Mouse (Mus musculus) forebrain, embryonic 14.5 days (tissue): ENCODE measurements around the gene Cnih2. TPM values are rescaled to one million over a fixed set of nuclear protein-coding genes. Genes with fewer than 3 reads are reported as not detected.

ENCODE experiments used
- ATAC-seq: fragments of 200-750 bp; cut with Nextera tagmentation; 2 replicates; pipeline ENCODE4 v1.8.0; 2017; ENCODE audit warnings: mild to moderate bottlenecking, moderate library complexity
- DNase-seq: peaks from one replicate; pipeline ENCODE4 v3.0.0-alpha.2; 2015; ENCODE audit warnings: low spot score
- H3K27ac ChIP-seq: fragments of 300-500 bp; sonication (generic); 2 replicates; pipeline ENCODE4 v1.5.1; 2014; ENCODE audit warnings: low read depth, mild to moderate bottlenecking, control low read depth, low read length, moderate library complexity
- H3K27me3 ChIP-seq: fragments of 300-500 bp; sonication (generic); replicated peaks from 2 replicates; pipeline ENCODE4 v1.6.1; 2014; ENCODE audit warnings: low read length, control low read depth, mixed read lengths; ENCODE audit not compliant: control insufficient read depth, insufficient read depth
- H3K36me3 ChIP-seq: fragments of 300-500 bp; sonication (generic); 2 replicates; pipeline ENCODE4 v1.6.1; 2014; ENCODE audit warnings: low read length, control low read depth; ENCODE audit not compliant: control insufficient read depth, insufficient read depth
- H3K4me1 ChIP-seq: fragments of 300-500 bp; sonication (generic); 2 replicates; pipeline ENCODE4 v1.6.1; 2014; ENCODE audit warnings: antibody characterized with exemption, low read length, control low read depth; ENCODE audit not compliant: control insufficient read depth, insufficient read depth
- H3K4me2 ChIP-seq: fragments of 300-500 bp; sonication (generic); 2 replicates; pipeline ENCODE4 v1.6.1; 2014; ENCODE audit warnings: mild to moderate bottlenecking, control low read depth, low read length
- H3K4me3 ChIP-seq: fragments of 300-500 bp; sonication (generic); 2 replicates; pipeline ENCODE4 v1.5.1; 2014; ENCODE audit warnings: low read depth, low read length, control low read depth
- H3K9ac ChIP-seq: fragments of 300-500 bp; sonication (generic); 2 replicates; pipeline ENCODE4 v1.6.1; 2014; ENCODE audit warnings: mild to moderate bottlenecking, low read length, control low read depth, moderate library complexity
- H3K9me3 ChIP-seq: fragments of 300-500 bp; sonication (generic); replicated peaks from 2 replicates; pipeline ENCODE4 v1.6.1; 2016; ENCODE audit warnings: low read length, control low read depth, mixed read lengths; ENCODE audit not compliant: control insufficient read depth
- WGBS: fragments of 180-500 bp; shearing (Covaris S2); extraction: QIAGEN DNeasy Blood & Tissue Kit; methylation state at CpG from one replicate; pipeline ENCODE4 v1.1.7; 2014; 5-methylcytosine and 5-hydroxymethylcytosine counted together
- polyA plus RNA-seq: library from polyadenylated mRNA; unstranded; fragments of >200 nt; fragmentation: Nextera tagmentation; extraction: Ambion mirVana; gene quantifications from 2 replicates; pipeline ENCODE4 v1.2.1, GENCODE M21; 2014

Gene Cnih2
- polyA plus RNA-seq, 1 experiment from 2014 or later, result 370 TPM

GRCm38 (mm10) chr19:5057876-5058775, 40.2 kb downstream of the Cnih2 start:
- H3K27me3 ChIP-seq, result peaks cover 6% of the 10 kb centered on the region; the same call in 1 of the 2 replicates
- no peak overlapping the region for H3K4me3 ChIP-seq
- no peak overlapping the region for H3K9ac ChIP-seq
- 28% methylated on average over 16 of the region's 16 CpGs for WGBS
- no peaks in the 10 kb centered on the region for H3K9me3 ChIP-seq
- ATAC-seq (no peak), DNase-seq (no peak)
- peaks cover 6% of the 10 kb centered on the region; the same call in 1 of the 2 replicates for H3K4me1 ChIP-seq
- no peak overlapping the region for H3K4me2 ChIP-seq
- no peak overlapping the region for H3K27ac ChIP-seq
- H3K36me3 ChIP-seq, result no peaks in the 10 kb centered on the region

DNA sequence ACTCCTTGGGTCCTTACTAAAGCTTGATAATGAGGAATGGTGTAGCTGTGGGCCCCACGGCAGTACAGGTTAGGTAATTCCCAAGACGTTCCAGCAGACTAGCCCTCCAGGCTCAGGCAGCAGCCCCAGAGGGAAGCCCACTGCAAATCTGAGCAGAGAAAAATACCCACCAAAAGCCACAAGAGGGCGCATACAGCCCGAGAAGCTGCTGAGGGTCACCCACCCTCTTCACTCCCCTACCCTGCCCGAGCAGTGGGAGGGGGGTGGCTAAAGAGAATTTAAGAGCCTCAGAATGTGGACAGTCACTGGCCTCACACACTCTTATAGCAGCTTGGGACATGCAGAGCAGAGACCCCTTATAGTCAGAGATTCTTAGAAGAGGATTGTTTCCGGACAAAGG, 42.1 kb downstream of the Cnih2 start:
- 13% methylated on average over 6 of the region's 6 CpGs for WGBS
- H3K27me3 ChIP-seq, result peaks cover 22% of the 10 kb centered on the region

DNA sequence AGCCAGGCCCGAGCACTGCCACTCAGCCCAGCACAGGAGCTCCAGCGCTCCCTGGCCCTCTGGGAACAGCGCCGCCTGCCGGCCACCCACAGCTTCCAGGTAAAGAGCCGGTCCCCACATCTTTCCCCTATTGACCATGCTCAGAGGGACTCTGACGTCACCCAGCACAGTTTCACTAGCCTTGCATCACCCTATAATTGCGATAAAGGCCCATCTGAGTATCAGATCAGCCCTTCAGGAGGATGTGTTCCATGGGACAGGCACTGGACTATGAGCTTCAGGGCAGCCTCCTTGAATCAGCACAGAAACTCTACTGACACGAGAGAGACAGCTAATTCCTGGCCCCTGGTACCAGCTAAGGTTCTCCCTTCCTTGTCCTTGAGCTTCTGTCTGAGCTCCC, 44.4 kb downstream of the Cnih2 start:
- H3K9ac ChIP-seq, result no peak overlapping the region
- H3K4me2 ChIP-seq, result no peak overlapping the region
- H3K36me3 ChIP-seq, result peaks cover 7% of the 10 kb centered on the region
- no peaks in the 10 kb centered on the region for H3K9me3 ChIP-seq
- peaks cover 33% of the 10 kb centered on the region for H3K27me3 ChIP-seq
- WGBS, result 20% methylated on average over 9 of the region's 9 CpGs
- no peak overlapping the region for H3K27ac ChIP-seq
- ATAC-seq (no peak), DNase-seq (no peak)
- no peaks in the 10 kb centered on the region for H3K4me1 ChIP-seq
- no peak overlapping the region for H3K4me3 ChIP-seq

More for the DNA sequence above, 42.1 kb downstream of the Cnih2 start:
- ATAC-seq (peak; percentile 56), DNase-seq (peak; percentile 80)
- Histone ChIP-seq H3K9me3 (no peaks in the 10 kb centered on the region), H3K9ac (no peak overlapping the region), H3K27ac (no peak overlapping the region), H3K36me3 (no peaks in the 10 kb centered on the region), H3K4me1 (peaks cover 6% of the 10 kb centered on the region; the same call in 1 of the 2 replicates), H3K4me3 (no peak overlapping the region), H3K4me2 (no peak overlapping the region)

- Histone ChIP-seq H3K4me3 (no peak overlapping the region), H3K4me2 (no peak overlapping the region), H3K4me1 (no peaks in the 10 kb centered on the region), H3K27me3 (peaks cover 33% of the 10 kb centered on the region), H3K9me3 (no peaks in the 10 kb centered on the region), H3K27ac (no peak overlapping the region), H3K36me3 (peaks cover 13% of the 10 kb centered on the region), H3K9ac (no peak overlapping the region)
- WGBS, result 66% methylated on average over 17 of the region's 17 CpGs
- DNase-seq (no peak), ATAC-seq (no peak)
Measured at GRCm38 (mm10) chr19:5052853-5053252, 45.5 kb downstream of the Cnih2 start.

- 32% methylated on average over 25 of the region's 25 CpGs for WGBS
- H3K4me3 ChIP-seq, result no peak overlapping the region
- H3K4me2 ChIP-seq, result no peak overlapping the region
- no peak overlapping the region for H3K27ac ChIP-seq
- H3K27me3 ChIP-seq, result peaks cover 33% of the 10 kb centered on the region
- ATAC-seq (no peak), DNase-seq (no peak)
- H3K9ac ChIP-seq, result no peak overlapping the region
- H3K9me3 ChIP-seq, result no peaks in the 10 kb centered on the region
- H3K36me3 ChIP-seq, result peaks cover 19% of the 10 kb centered on the region
- no peaks in the 10 kb centered on the region for H3K4me1 ChIP-seq
Measured at GRCm38 (mm10) chr19:5052166-5052822, 46.0 kb downstream of the Cnih2 start.

DNA sequence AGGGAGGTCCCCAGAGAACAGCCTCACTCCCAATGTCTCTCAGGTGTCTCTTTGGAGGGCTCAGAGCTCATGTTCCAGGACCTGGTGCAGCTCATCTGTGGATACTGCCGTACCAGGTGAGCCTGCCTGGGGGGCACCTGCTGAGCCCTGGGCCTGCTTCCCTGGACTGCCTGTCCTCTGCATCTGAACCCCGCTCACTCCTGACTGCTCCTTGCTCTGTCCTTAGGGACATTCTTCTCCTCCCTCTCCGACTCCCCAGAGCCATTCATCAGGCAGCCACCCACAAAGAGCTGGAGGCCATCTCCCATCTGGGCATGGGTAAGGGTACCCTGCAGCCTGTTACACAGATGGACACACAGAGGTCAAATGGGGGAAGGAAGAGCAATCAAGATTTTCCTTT, 46.8 kb downstream of the Cnih2 start:
- no peaks in the 10 kb centered on the region for H3K4me1 ChIP-seq
- DNase-seq (no peak), ATAC-seq (no peak)
- H3K36me3 ChIP-seq, result peaks cover 26% of the 10 kb centered on the region
- H3K4me3 ChIP-seq, result no peak overlapping the region
- peaks cover 33% of the 10 kb centered on the region for H3K27me3 ChIP-seq
- H3K9ac ChIP-seq, result peak overlapping the region; percentile 8; the same call in 1 of the 2 replicates
- H3K4me2 ChIP-seq, result no peak overlapping the region
- no peak overlapping the region for H3K27ac ChIP-seq
- H3K9me3 ChIP-seq, result no peaks in the 10 kb centered on the region
- WGBS, result 30% methylated on average over 3 of the region's 3 CpGs

GRCm38 (mm10) chr19:5051031-5051430, 47.3 kb downstream of the Cnih2 start:
- Histone ChIP-seq H3K4me2 (no peak overlapping the region), H3K4me3 (no peak overlapping the region), H3K4me1 (no peaks in the 10 kb centered on the region), H3K9me3 (no peaks in the 10 kb centered on the region), H3K36me3 (peaks cover 31% of the 10 kb centered on the region), H3K27ac (no peak overlapping the region), H3K27me3 (peaks cover 33% of the 10 kb centered on the region), H3K9ac (peak overlapping the region; percentile 8; the same call in 1 of the 2 replicates)
- no peak for ATAC-seq
- no peak for DNase-seq
- 4% methylated on average over 16 of the region's 17 CpGs for WGBS

GRCm38 (mm10) chr19:5050047-5050905, 48.0 kb downstream of the Cnih2 start, which contains the start of gene Rin1:
Rin1 (plus strand) TSS chr19:5050481.
- Histone ChIP-seq H3K4me3 (no peak within 1 kb of the TSS), H3K9ac (peak within 1 kb of the TSS; percentile 8; the same call in 1 of the 2 replicates), H3K9me3 (no peaks in the 10 kb centered on the region), H3K4me2 (no peak within 1 kb of the TSS), H3K4me1 (no peaks in the 10 kb centered on the region), H3K36me3 (peaks cover 35% of the 10 kb centered on the region), H3K27ac (no peak within 1 kb of the TSS), H3K27me3 (peaks cover 33% of the 10 kb centered on the region)
- DNase-seq, result peak; percentile 70
- peak; percentile 33; the same call in 1 of the 2 replicates for ATAC-seq
- WGBS, result 17% methylated on average over 14 of the region's 14 CpGs
